Mouse (Mus musculus): ENCODE data around the gene Ncapg2. TPM values are rescaled to one million over a fixed set of nuclear protein-coding genes. Genes with fewer than 3 reads are reported as not detected.

Ncapg2 gene
- polyA plus RNA-seq (2012; rRNA removed; ENCODE audit: low replicate concordance) = 0.52 and 0.84 TPM in 2 replicates

DNA sequence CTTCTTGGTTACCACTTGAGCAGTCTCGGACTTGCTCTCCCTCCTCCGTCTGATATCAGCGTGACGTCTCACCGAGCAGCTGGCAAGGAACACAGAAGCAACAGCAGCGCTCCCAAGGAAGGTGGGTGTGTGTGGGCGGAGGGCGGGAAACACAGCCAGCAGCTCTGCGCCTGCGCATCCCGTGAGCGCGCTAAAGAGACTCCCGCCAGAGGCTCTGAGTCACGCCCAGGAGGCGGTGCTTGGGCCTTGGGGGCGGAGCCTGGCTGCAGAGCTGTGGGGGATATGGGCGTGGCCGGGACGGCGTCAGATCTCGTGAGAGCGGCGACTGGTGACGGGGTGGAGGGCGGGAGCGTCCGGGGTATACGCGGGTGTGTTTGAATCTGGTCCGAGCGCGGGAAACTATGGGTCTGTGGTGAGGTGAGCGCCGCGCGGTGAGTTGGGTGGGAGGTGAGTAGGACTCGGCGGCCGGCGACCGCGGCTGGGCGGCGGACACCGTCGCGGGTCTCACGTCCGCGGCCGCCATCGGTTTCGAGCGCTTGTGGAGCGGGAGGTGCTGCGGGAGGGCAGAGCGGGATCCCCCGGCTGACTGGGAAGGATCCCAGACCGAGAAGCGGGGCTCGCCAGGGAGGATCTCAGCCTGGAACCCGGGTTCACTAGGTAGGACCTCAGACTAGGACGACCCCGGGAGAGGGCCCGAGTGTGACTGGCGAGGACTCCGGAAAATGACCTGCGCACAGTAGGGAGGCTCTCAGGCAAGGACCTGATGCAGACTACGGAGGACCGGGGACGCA, at the start of gene Ncapg2:
Gene Ncapg2, plus strand, starts transcription at position 358 of the 791 bp plus-strand sequence.

DNA sequence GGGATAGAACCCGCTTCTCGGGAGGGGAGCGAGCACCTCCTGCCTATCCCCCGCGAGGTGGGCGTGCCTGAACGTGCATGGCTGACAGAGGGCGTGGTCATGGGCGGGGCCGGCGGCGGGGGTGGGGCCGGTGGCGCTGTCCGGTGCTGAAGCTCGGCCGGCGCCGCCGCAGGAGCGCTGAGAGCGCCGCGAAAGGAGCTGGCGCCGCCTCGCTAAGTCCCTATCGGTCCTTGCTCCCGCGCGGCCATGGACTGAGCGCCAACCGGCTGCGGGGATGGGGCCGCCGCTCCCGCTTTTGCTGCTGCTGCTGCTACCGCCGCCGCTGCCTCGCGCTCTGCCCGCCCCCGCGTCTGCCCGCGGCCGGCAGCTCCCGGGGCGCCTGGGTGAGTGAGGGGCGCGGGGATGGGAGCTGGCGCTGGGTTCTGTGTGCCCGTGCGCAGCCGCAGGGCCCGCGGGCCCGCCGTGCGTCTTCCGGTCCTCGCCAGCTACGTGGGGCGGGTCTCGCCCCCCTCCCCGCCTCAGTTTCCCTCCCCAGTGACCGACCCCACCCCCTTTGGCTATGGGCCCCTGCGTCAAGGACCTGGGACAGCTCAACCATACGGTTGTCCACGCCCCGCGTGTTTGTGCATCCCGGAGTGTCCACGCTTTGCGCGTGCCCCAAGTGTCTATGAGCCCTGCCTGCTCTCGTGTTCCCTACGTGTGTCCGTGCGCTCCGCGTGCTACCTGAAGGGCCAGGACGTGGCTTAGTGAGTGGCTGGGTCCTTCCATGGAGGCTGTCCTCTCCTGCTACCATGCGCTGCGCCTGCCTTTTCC, 80.6 kb downstream of the Ncapg2 start, which contains the start of gene Ptprn2:
Gene Ptprn2, plus strand, starts transcription at position 130 of the 813 bp plus-strand sequence.

Other genes with a start within 250 kb of the Ncapg2 start
- 0.39 and 0.77 TPM in 2 replicates for gene Wdr60, start 142.4 kb upstream of the Ncapg2 start, polyA plus RNA-seq (2012; rRNA removed; ENCODE audit: low replicate concordance)
- not detected in 2 replicates for gene Gm11027, start 130.0 kb upstream of the Ncapg2 start, polyA plus RNA-seq (2012; rRNA removed; ENCODE audit: low replicate concordance)
- gene Esyt2, start 124.2 kb upstream of the Ncapg2 start, polyA plus RNA-seq (2012; rRNA removed; ENCODE audit: low replicate concordance) = 5.7 and 6.8 TPM in 2 replicates
- 4.6 and 14.9 TPM in 2 replicates for gene Ptprn2, start 80.3 kb downstream of the Ncapg2 start, polyA plus RNA-seq (2012; rRNA removed; ENCODE audit: low replicate concordance)